Mouse (Mus musculus) small intestine, adult 2 months (tissue): Measurements from ENCODE around the gene Apoe.

Experiments
- CTCF ChIP-seq: fragments of 200-500 bp; IDR thresholded peaks from 2 replicates; pipeline ENCODE4 v1.5.1; 2012; ENCODE audit warnings: low read depth, mild to moderate bottlenecking, control low read depth, inconsistent platforms, low read length, moderate library complexity, mixed read lengths; ENCODE audit not compliant: insufficient replicate concordance, insufficient read length; ENCODE audit errors: extremely low read depth
- POLR2A ChIP-seq: fragments of 200-500 bp; IDR thresholded peaks from 2 replicates; pipeline ENCODE4 v1.6.1; 2012; ENCODE audit warnings: low read depth, mild to moderate bottlenecking, control low read depth, inconsistent platforms, low read length, moderate library complexity

GRCm38 (mm10) chr7:19667434-19667833 is 31.6 kb downstream of the Apoe start:
- no peak for TF ChIP-seq POLR2A
- no peak for TF ChIP-seq CTCF
